Mouse (Mus musculus) thymus, postnatal 0 days (tissue): Measurements from ENCODE around the gene Cacna1c. TPM values are rescaled to one million over a fixed set of nuclear protein-coding genes. Genes with fewer than 3 reads are reported as not detected.

Source experiments
- DNase-seq: peaks from one replicate; pipeline ENCODE4 v3.0.0-alpha.2; 2015; ENCODE audit warnings: low spot score
- polyA plus RNA-seq: library from polyadenylated mRNA; unstranded; fragments of >200 nt; fragmentation: Nextera tagmentation; extraction: Ambion mirVana; gene quantifications from 2 replicates; pipeline ENCODE4 v1.2.1, GENCODE M21; 2015

The Cacna1c gene
- polyA plus RNA-seq, 1 experiment from 2014 or later: 0.96 TPM

DNA sequence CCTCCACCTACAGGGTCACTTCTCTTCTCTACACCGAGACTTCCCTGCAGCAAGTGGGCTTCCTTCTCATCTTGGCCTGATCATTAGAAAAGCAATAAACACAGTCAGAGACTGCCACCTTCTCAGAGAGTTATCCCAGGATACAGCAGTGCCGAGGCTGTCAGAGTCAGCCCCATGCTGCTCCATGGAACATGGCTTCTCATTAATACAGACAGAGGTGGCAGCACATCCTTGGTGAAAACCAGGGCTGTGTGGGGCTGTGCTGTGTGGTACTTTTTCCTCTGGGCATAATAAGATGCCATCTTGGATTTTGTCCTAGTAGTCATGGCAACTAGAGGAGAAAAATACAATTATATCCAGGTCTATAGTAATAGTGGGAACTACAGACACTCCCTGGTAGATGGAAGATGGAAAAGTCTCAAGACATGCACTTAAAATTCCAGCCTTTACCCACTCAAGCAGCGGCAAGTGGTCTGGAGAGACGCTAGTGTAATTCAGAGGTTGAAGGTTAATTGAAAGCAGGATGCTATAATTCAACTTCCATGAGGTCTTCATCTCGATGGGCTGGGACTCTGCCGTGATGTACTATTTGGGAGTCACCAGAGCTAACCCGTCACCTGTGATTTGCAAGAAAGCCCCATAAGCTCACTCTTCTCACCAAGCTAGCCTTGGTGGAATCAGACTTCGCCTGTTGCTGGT, 264.1 kb downstream of the Cacna1c start:
- no peak for DNase-seq

DNA sequence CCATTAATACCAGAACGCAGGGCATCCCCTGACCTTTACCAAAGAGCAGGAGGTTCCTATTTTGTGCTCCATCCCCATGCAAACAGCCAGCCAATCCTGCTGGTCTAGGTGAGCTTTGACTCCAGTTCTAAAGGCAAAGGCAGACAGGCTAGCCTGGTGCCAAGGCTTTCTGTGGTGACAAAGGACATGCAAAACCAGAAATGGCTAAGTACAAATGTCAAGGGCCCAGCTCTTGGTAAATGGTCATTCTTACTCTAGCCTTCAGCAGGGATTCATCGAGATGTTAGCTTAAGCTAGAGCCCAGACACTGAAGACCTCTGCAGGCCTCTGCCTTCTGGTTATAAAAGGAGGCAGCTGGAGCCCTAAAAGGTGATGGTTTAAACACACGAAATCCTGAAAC, 269.5 kb downstream of the Cacna1c start:
- DNase-seq: no peak

DNA sequence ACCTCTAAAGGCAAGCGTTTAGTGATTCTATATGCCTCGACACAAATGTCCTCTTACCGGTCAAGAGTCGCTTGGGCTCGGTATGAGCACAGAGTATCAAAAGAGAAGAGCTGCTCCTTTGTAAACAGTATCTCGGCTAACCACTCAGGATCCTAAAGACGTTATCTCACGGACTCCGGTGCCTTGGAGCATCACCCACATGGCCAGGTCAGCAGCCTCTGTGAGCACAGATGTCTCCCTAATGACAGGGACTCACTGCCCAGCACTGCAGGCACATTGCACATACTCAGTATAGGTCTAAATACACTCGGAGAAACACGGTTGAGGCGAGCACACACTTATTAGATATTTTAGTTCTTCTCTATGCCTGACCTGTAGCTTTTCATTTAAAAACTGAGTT, 271.8 kb downstream of the Cacna1c start:
- DNase-seq: no peak

DNA sequence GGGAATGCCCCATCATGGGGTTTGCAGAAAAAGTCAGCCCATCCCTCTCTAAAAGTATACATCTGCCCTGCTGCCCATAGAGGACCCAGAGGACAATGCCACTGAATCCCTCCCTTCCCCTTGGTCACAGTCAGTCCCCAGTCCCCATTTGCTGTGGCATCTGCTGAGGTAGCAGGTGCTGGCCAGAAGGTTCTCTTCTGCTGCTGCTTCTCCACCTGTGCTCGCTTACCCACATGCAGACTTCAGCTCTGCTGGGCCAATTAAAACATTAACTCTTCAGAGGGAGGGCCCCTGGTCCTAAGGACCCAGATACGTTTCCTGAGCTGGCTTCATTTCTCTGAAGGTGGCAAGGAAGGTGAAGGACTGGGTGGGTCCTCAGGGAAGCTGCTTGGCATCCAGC, 272.3 kb downstream of the Cacna1c start:
- DNase-seq: no peak

DNA sequence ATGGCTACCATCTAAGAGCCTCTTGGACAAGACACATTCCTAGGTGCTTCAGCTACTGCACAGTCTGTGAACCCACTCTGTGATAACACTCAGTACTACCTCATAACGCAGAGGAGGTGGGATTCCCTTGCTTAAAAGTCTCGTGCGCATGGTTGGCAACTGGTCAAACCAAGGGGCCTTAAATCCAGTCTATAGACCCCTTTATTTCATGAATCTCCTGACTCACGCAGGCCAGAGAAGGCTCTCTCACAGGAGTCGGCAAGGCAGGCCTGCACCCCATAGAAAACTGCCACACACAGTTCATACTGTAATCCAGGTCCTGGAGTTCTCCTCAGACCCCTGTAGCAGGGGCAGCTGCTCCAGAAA, 273.0 kb downstream of the Cacna1c start:
- DNase-seq: no peak

DNA sequence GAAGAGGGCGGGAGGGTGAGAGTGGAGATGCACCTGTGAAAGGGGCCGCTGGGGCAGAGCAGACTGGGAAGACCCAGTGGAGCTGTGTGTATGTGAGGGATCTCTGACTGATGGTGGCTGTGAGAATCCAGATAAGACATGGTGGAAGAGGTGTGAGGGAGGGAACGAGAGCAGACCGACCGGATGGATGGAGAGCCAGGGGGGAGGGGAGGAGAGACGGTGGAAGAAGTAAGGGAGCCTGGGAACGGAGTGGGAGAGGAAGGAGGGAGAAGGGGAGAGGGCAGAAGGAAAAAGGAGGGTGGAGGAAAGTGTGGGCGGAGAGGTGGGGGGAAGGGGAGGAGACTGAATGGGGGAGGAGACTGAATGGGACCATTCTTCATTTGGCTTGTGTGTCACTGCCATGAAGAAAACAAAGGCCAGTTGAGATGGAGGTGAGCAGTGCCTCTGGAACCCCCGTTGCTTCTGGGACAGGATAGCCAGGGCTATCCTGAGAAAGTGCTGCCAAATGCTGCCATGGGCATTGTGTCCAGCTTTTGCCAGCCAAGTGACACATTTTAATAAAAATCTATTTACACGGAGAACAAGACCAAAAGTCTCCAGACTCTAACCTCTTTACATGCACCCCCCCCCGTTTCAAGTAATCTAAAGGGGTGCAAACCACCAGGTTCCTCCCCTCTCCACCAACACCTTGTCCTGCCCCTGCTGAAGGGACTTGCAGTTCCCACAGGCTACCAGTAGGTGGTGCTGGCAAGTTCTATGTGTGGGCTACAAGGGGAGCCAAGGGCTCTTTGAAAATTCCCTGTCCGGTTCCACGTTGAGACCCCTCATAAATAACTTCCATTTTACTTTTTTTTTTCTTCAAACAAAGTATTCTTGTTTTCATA, 273.6 kb downstream of the Cacna1c start:
- peak; percentile 80 for DNase-seq

DNA sequence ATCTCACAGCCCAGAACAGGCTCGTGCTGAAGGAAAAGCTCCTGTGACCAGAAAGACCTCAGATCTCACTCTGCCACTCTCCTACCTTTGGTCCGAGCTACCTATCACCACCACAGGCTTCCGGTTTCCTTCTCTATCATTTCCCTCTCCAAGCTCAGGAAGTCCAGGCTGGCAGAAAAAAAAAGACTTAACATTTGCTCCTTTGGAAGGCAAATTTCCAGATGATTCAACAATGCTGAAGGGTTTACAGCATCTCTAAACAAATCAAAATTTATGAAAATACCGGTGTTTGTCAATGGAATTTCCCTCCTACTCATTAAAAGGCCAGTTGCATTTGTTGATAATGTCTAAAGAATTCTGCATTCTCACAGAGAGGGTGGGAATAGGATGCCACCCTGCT, 288.0 kb downstream of the Cacna1c start:
- DNase-seq: no peak

DNA sequence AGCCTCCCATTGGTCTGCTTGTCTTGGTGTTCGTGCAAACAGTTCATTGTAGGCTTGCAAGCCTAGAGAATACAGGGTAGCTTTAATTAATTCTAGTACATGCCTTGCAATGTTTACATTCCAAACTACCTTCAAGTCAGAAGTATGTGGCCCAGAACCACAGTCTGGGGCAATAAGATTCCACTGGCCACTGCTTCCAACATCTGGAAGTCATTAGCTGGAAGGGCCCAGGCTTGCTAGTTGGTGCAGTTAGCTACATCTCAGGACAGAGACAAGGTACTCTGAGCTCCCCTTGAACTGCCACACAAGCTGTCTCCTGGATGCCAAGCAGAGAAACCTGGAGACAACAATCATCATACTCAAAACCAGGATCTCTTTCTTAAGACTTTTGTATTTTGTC, 288.5 kb downstream of the Cacna1c start:
- no peak for DNase-seq

DNA sequence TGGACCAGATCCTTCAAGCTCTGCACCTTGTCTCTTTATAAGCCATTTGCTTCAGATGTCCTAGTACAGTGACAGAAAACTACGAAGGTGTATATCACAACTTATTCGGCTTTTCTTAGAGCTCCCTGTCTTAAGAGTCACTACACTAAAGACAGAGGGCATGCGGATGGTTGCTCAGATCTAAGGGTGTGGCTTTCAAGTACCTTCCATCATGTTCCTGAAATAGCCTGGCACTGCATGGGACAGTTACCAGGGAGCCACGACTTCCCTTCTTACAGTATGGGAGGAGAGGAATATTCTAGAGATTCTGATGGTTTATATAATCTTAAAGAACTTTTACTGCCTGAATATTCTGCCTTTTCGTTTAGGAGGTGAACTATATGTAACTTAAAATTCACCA, 289.3 kb downstream of the Cacna1c start:
- DNase-seq: no peak

DNA sequence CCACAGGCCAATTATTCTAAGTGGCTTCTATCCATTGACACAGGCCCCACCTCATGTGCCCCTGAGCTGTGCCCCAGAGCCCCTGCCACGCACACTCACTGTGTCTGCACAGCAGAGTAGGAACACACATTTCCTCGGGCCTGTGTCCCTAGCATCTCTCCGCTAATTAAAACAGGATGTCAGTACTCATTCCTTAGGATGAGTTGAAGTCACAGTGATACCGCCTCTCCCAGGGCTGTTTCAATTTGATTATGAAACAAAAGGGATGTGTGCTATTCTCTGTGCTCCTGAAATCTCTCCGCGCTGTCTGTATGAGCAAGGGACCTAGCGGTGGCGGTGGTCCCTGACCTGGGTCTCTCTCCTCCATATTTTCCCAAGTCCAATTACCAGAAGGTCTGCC, 296.5 kb downstream of the Cacna1c start:
- no peak for DNase-seq

DNA sequence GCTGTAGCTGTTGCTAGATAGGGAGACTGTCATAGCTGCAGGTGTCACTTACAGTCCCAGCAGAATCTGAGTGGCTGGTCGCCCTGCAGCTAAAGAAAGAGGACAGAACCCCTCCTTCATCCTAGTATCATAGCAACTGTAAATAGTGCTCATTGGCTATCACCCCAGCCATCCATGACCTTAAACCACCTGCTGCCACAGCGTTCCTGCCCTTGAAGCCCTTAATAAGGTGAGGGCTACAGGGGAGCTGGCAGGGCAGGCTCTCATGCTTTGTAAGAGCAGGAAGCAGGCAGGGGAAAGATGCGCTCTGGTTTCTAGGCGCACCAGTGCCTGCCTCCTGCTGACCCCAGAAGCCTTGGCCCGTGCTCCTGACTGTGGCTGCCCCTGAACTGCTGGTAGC, 299.1 kb downstream of the Cacna1c start:
- DNase-seq: no peak

DNA sequence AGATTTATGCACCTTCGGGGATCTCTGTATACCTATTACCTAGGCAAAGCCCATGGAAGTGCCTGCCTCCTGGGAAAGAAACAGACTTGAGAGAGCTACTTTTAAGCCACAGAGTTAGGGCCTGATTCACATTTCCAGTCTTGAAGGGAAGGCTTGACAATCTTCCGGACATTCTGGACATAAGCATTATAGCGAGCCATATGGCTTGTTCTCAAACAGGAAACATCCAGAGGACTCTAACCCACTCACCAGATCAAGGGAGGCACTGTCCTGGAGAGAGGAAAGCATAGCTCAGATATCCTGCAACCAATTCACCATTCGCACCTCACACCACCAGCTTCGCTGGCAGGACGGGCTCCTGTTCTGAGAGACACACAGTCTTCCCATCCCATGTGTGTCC, 302.2 kb downstream of the Cacna1c start:
- DNase-seq: no peak

DNA sequence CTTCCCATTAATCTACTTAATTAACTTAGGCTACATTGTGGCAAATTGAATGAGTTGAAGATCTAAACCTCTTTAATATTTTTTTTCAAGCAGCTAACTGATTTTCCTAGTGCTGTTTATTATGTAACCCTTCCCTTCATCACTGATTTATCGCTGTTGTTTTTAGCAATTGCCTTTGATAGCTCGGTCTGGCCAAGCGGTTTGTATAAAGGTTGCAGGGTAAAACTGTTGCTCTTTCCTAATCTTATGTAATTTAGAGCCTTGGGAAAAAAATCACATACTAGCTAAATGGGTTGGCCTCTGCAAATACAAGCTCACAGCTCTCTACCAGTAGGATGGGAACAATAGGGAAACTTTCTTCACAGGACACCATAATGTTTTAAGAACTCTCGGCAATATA, 306.8 kb downstream of the Cacna1c start:
- no peak for DNase-seq

DNA sequence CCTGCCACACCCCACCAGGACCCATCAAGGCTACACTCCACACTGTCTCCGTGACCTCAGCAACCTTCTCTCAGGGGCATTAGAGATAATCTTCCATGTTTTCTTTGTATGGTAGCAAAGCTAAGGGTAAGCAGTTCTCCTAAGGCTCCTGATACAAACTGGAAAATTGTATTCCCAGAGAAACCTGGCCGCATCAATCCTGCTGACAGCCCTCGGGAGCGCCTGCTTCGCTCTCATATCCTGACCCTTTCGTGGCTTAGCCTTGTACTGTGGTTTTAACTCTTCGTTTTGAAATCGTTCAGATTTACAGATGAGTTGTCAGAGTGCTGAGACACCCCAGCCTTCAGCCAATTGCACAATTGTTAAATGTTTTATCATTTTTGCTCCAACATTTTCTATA, 309.2 kb downstream of the Cacna1c start:
- DNase-seq: no peak

DNA sequence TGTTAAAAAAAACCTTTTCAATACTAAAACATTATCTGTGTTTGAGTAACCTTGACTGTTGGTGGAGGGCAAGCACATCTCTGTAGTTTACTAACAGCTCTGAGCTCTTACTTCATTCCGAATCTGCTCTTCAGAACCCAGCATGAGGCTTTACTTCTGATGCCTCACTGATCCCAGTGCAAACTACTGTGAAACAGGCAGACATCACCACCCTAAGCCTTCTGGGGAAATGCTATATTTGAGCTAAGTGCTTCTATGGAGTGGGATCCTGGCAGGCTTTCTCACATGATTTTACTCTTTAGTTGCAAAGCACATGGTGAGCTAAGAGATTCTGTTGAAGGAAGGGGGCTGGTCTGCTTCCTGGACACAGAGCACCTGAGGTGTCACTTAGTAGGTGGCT, 311.3 kb downstream of the Cacna1c start:
- DNase-seq: no peak

DNA sequence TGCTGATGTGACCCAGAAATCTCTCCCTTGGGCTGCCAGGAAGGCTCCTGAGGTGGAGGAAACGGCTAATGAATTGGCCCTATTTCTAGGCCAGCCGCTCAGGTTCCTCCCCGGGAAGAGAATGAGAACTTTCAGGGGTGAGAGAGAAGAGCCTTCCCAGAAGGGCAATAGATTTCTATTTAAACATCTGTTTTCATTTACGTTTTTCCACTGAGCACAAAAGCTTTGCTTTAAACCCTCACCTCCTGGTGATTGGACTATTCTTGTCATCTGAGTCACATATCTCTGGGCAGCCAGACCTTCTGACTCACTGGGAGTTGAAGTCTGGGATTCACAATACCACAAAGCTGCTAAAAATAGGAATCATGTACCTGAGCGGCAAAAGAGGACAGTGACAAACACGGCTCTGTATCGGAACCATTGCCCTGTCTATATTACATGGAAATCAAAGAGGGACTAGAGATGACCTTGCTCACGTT, 312.1 kb downstream of the Cacna1c start:
- DNase-seq: no peak

DNA sequence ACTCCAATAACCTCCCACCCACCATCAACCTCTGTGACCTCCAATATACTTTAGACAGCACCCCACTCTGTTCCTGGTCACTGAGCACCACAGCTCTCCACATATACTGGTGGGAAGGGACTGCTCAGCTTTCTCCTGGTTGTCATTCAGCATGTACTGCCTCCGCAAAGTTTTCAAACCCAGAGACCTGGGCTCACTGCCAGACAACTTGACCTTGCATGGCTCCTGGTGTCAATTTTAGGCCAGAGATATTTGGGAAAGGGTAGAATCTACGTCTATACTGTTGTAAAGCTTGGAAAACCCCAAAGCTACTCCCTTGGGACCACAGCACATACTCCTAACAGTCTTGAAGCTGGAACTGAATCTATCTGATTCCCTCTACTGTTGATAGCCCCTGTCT, 320.0 kb downstream of the Cacna1c start:
- no peak for DNase-seq

DNA sequence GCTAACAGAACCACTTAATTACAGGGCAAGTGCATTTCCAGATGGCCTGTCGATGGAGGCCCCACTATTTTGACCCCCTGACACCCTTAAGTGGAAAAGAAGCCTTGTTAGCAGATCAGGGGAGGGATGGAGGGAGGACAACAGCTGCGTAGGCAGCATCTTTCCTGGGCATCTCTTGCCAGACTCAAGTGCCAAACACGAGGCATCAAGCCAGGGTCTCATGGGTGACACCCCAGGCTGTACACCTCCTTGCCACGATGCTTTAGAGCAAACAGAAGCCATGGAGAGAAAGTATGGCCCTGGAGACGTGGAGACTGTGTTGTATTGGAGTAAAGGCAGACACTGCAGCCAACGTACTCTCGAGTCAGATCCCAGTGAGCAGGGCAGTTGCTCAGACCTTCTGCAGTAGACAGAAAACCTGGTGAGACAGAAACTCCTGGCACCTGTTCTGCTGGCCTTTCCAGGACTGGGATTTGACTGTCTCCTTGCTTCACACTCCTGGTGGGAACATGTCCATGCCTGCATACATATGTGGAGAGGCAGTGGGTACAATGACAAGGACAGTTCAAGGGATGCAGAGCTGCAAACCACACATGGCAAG, 325.9 kb downstream of the Cacna1c start:
- DNase-seq: no peak

DNA sequence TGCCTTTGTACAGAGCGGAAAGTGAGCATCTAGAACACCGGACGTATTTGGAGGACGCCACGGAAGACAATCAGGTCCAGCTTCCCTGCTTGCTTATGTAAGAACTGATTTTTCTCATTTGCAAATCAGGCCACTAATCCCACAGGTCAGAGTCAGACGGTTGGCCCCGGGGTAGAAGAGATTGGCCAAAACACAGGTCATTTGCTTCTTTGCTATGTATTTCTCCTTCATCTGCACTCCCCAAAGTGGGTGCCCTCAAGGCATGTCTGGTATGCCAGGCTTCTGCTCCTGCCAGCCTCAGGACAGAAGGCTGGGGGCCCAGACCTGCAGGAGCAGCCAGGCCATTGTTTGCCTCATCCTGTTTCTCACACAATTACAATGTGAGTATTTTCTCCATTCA, 328.8 kb downstream of the Cacna1c start:
- no peak for DNase-seq

DNA sequence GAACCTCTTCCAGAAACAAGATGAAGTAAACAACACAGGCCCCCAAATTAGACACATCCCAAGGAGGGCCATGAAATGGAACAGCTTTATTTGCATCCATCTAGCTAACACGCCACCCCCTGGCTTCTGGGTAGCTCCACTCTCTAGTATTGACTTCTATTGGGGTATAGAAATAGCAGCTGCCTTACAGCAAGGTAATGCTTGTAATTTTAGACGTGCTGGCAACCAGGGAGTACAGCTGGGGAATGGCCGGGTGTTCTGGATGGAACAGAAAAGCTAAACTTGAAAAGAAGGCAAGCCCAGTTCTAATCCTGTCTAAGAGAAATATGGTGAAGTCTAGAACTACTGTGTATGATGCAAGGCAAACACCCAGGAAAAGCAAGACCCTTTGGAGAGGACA, 329.3 kb downstream of the Cacna1c start:
- no peak for DNase-seq

DNA sequence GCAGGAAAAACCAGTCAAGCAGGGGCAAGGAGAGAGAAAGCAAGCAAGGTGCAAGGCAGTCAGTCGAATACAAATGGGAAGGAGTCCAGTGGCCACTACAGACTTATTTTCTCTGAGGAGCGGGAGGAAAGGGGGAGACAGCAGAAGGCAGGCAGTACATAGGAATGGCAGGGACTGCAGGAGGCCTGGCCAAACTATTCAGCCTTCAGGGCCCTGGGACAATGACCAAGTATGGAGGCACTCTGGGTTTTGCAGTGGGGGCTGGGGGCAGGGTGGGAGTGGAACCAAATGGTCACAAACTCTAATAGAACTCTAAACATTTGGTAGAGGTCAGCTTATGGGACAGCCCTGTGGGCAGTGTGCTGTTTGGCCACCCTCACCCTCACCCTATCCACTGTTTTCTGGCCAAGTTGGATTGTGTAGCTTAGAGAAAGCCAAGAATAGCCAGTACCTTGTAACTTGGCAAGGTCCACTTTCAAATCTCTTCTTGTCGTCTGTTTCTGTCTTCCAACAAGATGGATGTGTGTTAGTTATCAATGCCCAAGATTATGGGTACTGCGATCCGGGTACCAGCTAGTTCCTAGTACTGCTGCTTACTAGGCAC, 330.3 kb downstream of the Cacna1c start:
- DNase-seq: no peak
